Mouse (Mus musculus) Patski (cell line): ENCODE measurements around the gene Lsr. TPM values are rescaled to one million over a fixed set of nuclear protein-coding genes. Genes with fewer than 3 reads are reported as not detected.
"Not testable (repeated sequence)": the region's sequence is repeated elsewhere in the genome, so short reads cannot be mapped to it uniquely, and the experiment has no call there.

Source experiments
- ATAC-seq: fragments of 100-300 bp; one replicate; pipeline ENCODE4 v1.8.0; 2021
- CTCF ChIA-PET: fragments of 350-600 bp; sonication (Branson Sonifier 250); formaldehyde crosslinking; loops from one replicate; lab custom pipeline; 2022; ENCODE audit warnings: inconsistent platforms; lab: Charles Lee
- POLR2A ChIA-PET: fragments of 350-600 bp; sonication (Branson Sonifier 250); formaldehyde crosslinking; loops from one replicate; lab custom pipeline; 2022; ENCODE audit warnings: antibody characterized with exemption, inconsistent platforms; lab: Charles Lee
- DNase-seq: peaks from one replicate; pipeline ENCODE4 v3.0.0-alpha.2; 2011; ENCODE audit warnings: low read depth, low spot score
- H3K27me3 ChIP-seq: fragments of 371-371 bp; one replicate; pipeline ENCODE4 v1.5.1; 2021
- CTCF ChIP-seq: fragments of 100-300 bp; IDR thresholded peaks from one replicate; pipeline ENCODE4 v1.5.1; 2021
- in situ Hi-C: fragments of 300-500 bp; cut with MboI; formaldehyde crosslinking; loops from 3 replicates; pipeline ENCODE4 v1.11.1; 2018; ENCODE audit warnings: low pct_unique_long_range_greater_than_20kb, mixed read lengths
- polyA plus RNA-seq: library from polyadenylated mRNA; unstranded; gene quantifications from one replicate; pipeline ENCODE4 v1.2.3, GENCODE M21; 2021

The Lsr gene
- polyA plus RNA-seq, 1 experiment from 2014 or later, result 15.1 TPM

GRCm38 (mm10) chr7:30924071-30924470 is 49.2 kb downstream of the Lsr start:
- ATAC-seq, result no peak
- no peak for DNase-seq
- ChIA-PET CTCF (no interaction called here), POLR2A (interaction anchor here (1.1 kb wide), 1 partner anchor 21 kb away, joined by 4 read pairs; no protein-coding TSS in a partner anchor)
- no peaks in the 10 kb centered on the region for H3K27me3 ChIP-seq
- no peak for TF ChIP-seq CTCF
- in situ Hi-C loops, result no loop called here

- H3K27me3 ChIP-seq, DNase-seq, in situ Hi-C loops, CTCF ChIA-PET, POLR2A ChIA-PET, ATAC-seq: not testable (repeated sequence)
Observed at GRCm38 (mm10) chr7:30922490-30922889, 50.8 kb downstream of the Lsr start.

- POLR2A ChIA-PET, result no interaction called here
- no peak for TF ChIP-seq CTCF
Observed at GRCm38 (mm10) chr7:30920217-30920616, 53.0 kb downstream of the Lsr start.

GRCm38 (mm10) chr7:30917219-30917618 is 56.0 kb downstream of the Lsr start:
- H3K27me3 ChIP-seq, result peaks cover 23% of the 10 kb centered on the region
- ATAC-seq (no peak), DNase-seq (no peak)
- CTCF ChIA-PET, result no interaction called here
- POLR2A ChIA-PET, result no interaction called here
- no peak for TF ChIP-seq CTCF
- in situ Hi-C loops, result no loop called here

More at GRCm38 (mm10) chr7:30920217-30920616, 53.0 kb downstream of the Lsr start:
- in situ Hi-C loops, result no loop called here
- ATAC-seq, result no peak
- DNase-seq, result no peak
- CTCF ChIA-PET, result no interaction called here
- peaks cover 8% of the 10 kb centered on the region for H3K27me3 ChIP-seq

- no peak for ATAC-seq
- TF ChIP-seq CTCF, result no peak
- in situ Hi-C loops, result no loop called here
- ChIA-PET POLR2A (no interaction called here), CTCF (no interaction called here)
- H3K27me3 ChIP-seq, result peaks cover 23% of the 10 kb centered on the region
- no peak for DNase-seq
Observed at GRCm38 (mm10) chr7:30916713-30917112, 56.6 kb downstream of the Lsr start.

- no peak for TF ChIP-seq CTCF
- CTCF ChIA-PET, result no interaction called here
- POLR2A ChIA-PET, result no interaction called here
- ATAC-seq (no peak), DNase-seq (no peak)
- peaks cover 23% of the 10 kb centered on the region for H3K27me3 ChIP-seq
- in situ Hi-C loops, result no loop called here
Observed at GRCm38 (mm10) chr7:30914732-30915131, 58.5 kb downstream of the Lsr start, which contains the start of gene Mag. TSS of gene Mag (minus strand) at chr7:30914873.

- ChIA-PET CTCF (interaction anchor here (1.0 kb wide), 1 partner anchor 139 kb away, joined by 3 read pairs; no protein-coding TSS in a partner anchor), POLR2A (no interaction called here)
- DNase-seq (no peak), ATAC-seq (no peak)
- TF ChIP-seq CTCF, result no peak
- peaks cover 26% of the 10 kb centered on the region for H3K27me3 ChIP-seq
- in situ Hi-C loops, result no loop called here
Observed at GRCm38 (mm10) chr7:30909773-30910172, 63.5 kb downstream of the Lsr start.

GRCm38 (mm10) chr7:30908992-30909431 is 64.3 kb downstream of the Lsr start:
- ChIA-PET CTCF (no interaction called here), POLR2A (no interaction called here)
- no peak for ATAC-seq
- peaks cover 22% of the 10 kb centered on the region for H3K27me3 ChIP-seq
- TF ChIP-seq CTCF, result no peak
- in situ Hi-C loops, result no loop called here
- no peak for DNase-seq

- DNase-seq (no peak), ATAC-seq (no peak)
- ChIA-PET POLR2A (no interaction called here), CTCF (no interaction called here)
- no peak for TF ChIP-seq CTCF
- in situ Hi-C loops, result no loop called here
- peaks cover 16% of the 10 kb centered on the region for H3K27me3 ChIP-seq
Observed at GRCm38 (mm10) chr7:30908277-30908991, 64.8 kb downstream of the Lsr start.

Other genes starting within 250 kb of the Lsr start
- 177 TPM for gene Tmem147, start 243.9 kb downstream of the Lsr start, polyA plus RNA-seq
- gene Gapdhs, start 229.8 kb downstream of the Lsr start, polyA plus RNA-seq, result 0.46 TPM
- gene Sbsn, start 222.0 kb downstream of the Lsr start, polyA plus RNA-seq, result 8.5 TPM
- 0.26 TPM for gene Dmkn, start 209.7 kb downstream of the Lsr start, polyA plus RNA-seq
- gene Krtdap, start 185.6 kb downstream of the Lsr start, polyA plus RNA-seq, result not detected
- gene Ffar2, start 149.7 kb downstream of the Lsr start, polyA plus RNA-seq, result not detected
- not detected for gene Ffar3, start 117.3 kb downstream of the Lsr start, polyA plus RNA-seq
- not detected for gene Ffar1, start 111.9 kb downstream of the Lsr start, polyA plus RNA-seq
- gene Cd22, start 93.1 kb downstream of the Lsr start, polyA plus RNA-seq, result not detected
- gene Mag, start 58.6 kb downstream of the Lsr start, polyA plus RNA-seq, result not detected
- gene Hamp2, start 48.8 kb downstream of the Lsr start, polyA plus RNA-seq, result not detected
- not detected for gene Hamp, start 29.4 kb downstream of the Lsr start, polyA plus RNA-seq
- 114 TPM for gene Usf2, start 16.7 kb downstream of the Lsr start, polyA plus RNA-seq
- 1.0 TPM for gene Fam187b, start 326 bp upstream of the Lsr start, polyA plus RNA-seq
- gene Fxyd5, start 69.0 kb upstream of the Lsr start, polyA plus RNA-seq, result 2.2 TPM
- not detected for gene Fxyd7, start 78.0 kb upstream of the Lsr start, polyA plus RNA-seq
- not detected for gene Fxyd1, start 83.7 kb upstream of the Lsr start, polyA plus RNA-seq
- 0.01 TPM for gene Lgi4, start 85.9 kb upstream of the Lsr start, polyA plus RNA-seq
- gene Fxyd3, start 103.2 kb upstream of the Lsr start, polyA plus RNA-seq, result not detected
- 0.10 TPM for gene Hpn, start 141.8 kb upstream of the Lsr start, polyA plus RNA-seq
- gene Scn1b, start 153.5 kb upstream of the Lsr start, polyA plus RNA-seq, result 8.5 TPM
- gene Gramd1a, start 182.4 kb upstream of the Lsr start, polyA plus RNA-seq, result 48.2 TPM